Mouse (Mus musculus): ENCODE data around the gene Pgd. TPM values are rescaled to one million over a fixed set of nuclear protein-coding genes. Genes with fewer than 3 reads are reported as not detected.

Gene Pgd
- polyA plus RNA-seq, 1 experiment from 2014 or later, result 108 TPM

GRCm38 (mm10) chr4:149161166-149161565 lies 5.4 kb downstream of the Pgd start:
- H3K9ac ChIP-seq (ENCODE audit: low read length), result no peak overlapping the region
- 84% methylated on average over 6 of the region's 6 CpGs for WGBS
- H3K36me3 ChIP-seq (ENCODE audit: control insufficient read depth, insufficient read depth, low read length), result peaks cover 37% of the 10 kb centered on the region
- no peak overlapping the region for H3K4me2 ChIP-seq (ENCODE audit: low read depth, low read length)
- no peaks in the 10 kb centered on the region for H3K9me3 ChIP-seq (ENCODE audit: control insufficient read depth, low read length)
- no peak overlapping the region for H3K4me3 ChIP-seq (ENCODE audit: low read length)
- no peak for ATAC-seq (ENCODE audit: low read depth)
- no peaks in the 10 kb centered on the region for H3K27me3 ChIP-seq (ENCODE audit: control insufficient read depth, insufficient read depth, low read depth, low read length)
- H3K4me1 ChIP-seq (replicated peaks; ENCODE audit: control insufficient read depth, insufficient read depth, low read length), result peaks cover 8% of the 10 kb centered on the region
- H3K27ac ChIP-seq (ENCODE audit: low read length), result no peak overlapping the region

DNA sequence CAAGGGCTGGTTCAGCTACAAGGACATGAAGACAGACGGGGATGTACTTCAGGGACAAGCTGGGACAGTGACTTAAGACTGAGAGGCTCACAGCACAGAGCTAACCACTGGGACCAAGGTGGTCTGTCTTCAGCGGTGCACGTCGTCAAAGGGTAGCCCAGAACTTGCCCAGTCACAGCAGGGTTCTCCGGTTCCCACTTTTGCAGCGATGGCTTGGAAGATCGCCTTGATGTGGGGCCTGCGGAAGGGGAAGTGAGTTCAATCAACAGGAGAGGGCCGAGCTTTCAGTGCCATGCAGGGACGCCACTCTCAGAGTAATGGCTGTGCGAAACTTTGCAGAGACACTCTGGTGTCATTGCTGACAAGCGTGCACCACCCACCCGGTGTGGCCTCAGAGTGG lies 6.7 kb downstream of the Pgd start:
- Histone ChIP-seq H3K4me2 (ENCODE audit: low read depth, low read length) (no peak overlapping the region), H3K36me3 (ENCODE audit: control insufficient read depth, insufficient read depth, low read length) (peaks cover 50% of the 10 kb centered on the region), H3K27ac (ENCODE audit: low read length) (no peak overlapping the region), H3K9me3 (ENCODE audit: control insufficient read depth, low read length) (no peaks in the 10 kb centered on the region), H3K27me3 (ENCODE audit: control insufficient read depth, insufficient read depth, low read depth, low read length) (no peaks in the 10 kb centered on the region), H3K4me3 (ENCODE audit: low read length) (no peak overlapping the region), H3K9ac (ENCODE audit: low read length) (no peak overlapping the region), H3K4me1 (replicated peaks; ENCODE audit: control insufficient read depth, insufficient read depth, low read length) (no peaks in the 10 kb centered on the region)
- 86% methylated on average over 13 of the region's 13 CpGs for whole genome bisulfite sequencing
- ATAC-seq (ENCODE audit: low read depth), result no peak

DNA sequence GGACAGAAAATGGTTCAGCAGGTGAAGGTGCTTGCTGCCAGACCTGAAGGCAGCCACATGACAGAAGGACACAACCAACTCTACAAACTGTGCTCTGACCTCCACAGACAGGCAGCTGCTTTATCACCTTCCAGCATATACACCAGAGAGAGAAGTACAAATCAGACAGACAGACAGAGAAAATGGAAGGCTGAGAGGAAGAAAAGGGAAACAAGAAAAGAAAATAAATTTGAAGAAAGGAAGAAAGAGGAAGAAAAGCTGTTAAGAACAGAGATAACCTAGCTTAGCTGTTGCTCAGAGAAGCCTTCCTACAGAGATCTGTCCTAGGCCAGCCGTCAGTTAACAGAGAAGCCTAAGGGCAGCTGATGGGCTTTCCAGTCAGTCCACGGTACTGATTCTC lies 7.4 kb downstream of the Pgd start:
- ATAC-seq (ENCODE audit: low read depth), result no peak
- Histone ChIP-seq H3K4me2 (ENCODE audit: low read depth, low read length) (no peak overlapping the region), H3K4me1 (replicated peaks; ENCODE audit: control insufficient read depth, insufficient read depth, low read length) (no peaks in the 10 kb centered on the region), H3K4me3 (ENCODE audit: low read length) (no peak overlapping the region), H3K27ac (ENCODE audit: low read length) (no peak overlapping the region), H3K36me3 (ENCODE audit: control insufficient read depth, insufficient read depth, low read length) (peaks cover 55% of the 10 kb centered on the region), H3K9me3 (ENCODE audit: control insufficient read depth, low read length) (no peaks in the 10 kb centered on the region), H3K27me3 (ENCODE audit: control insufficient read depth, insufficient read depth, low read depth, low read length) (no peaks in the 10 kb centered on the region), H3K9ac (ENCODE audit: low read length) (no peak overlapping the region)
- WGBS, result 85% methylated on average over 2 of the region's 2 CpGs

GRCm38 (mm10) chr4:149157415-149157973 lies 9.1 kb downstream of the Pgd start:
- Histone ChIP-seq H3K4me1 (replicated peaks; ENCODE audit: control insufficient read depth, insufficient read depth, low read length) (no peaks in the 10 kb centered on the region), H3K9ac (ENCODE audit: low read length) (no peak overlapping the region), H3K27me3 (ENCODE audit: control insufficient read depth, insufficient read depth, low read depth, low read length) (no peaks in the 10 kb centered on the region), H3K4me2 (ENCODE audit: low read depth, low read length) (no peak overlapping the region), H3K36me3 (ENCODE audit: control insufficient read depth, insufficient read depth, low read length) (peaks cover 72% of the 10 kb centered on the region), H3K4me3 (ENCODE audit: low read length) (no peak overlapping the region), H3K9me3 (ENCODE audit: control insufficient read depth, low read length) (no peaks in the 10 kb centered on the region), H3K27ac (ENCODE audit: low read length) (no peak overlapping the region)
- ATAC-seq (ENCODE audit: low read depth), result no peak
- 89% methylated on average over 8 of the region's 8 CpGs for WGBS

GRCm38 (mm10) chr4:149155711-149156110 lies 10.9 kb downstream of the Pgd start:
- Histone ChIP-seq H3K4me1 (replicated peaks; ENCODE audit: control insufficient read depth, insufficient read depth, low read length) (no peaks in the 10 kb centered on the region), H3K4me2 (ENCODE audit: low read depth, low read length) (no peak overlapping the region), H3K27me3 (ENCODE audit: control insufficient read depth, insufficient read depth, low read depth, low read length) (no peaks in the 10 kb centered on the region), H3K4me3 (ENCODE audit: low read length) (no peak overlapping the region), H3K9ac (ENCODE audit: low read length) (no peak overlapping the region), H3K9me3 (ENCODE audit: control insufficient read depth, low read length) (no peaks in the 10 kb centered on the region), H3K27ac (ENCODE audit: low read length) (no peak overlapping the region), H3K36me3 (ENCODE audit: control insufficient read depth, insufficient read depth, low read length) (peaks cover 80% of the 10 kb centered on the region)
- no peak for ATAC-seq (ENCODE audit: low read depth)
- 90% methylated on average over 6 of the region's 6 CpGs for WGBS

DNA sequence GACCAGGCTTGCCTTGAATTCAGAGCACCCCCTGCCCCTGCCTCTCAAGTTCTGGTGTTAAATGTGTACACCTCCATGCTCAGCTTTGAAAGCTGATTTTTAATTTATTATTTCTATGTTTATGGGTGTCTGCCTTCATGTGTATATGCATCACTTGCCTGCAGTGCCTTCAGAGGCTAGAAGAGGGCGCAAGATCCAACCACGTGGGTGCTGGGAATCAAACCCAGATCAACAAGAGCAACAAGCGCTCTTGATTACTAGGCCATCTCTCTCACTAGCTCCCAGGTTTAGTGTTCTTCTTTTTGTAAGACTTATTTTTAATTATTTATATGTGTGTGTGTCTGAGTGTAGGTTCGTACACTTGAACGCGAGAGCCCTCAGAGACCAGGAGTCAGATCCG lies 11.7 kb downstream of the Pgd start:
- WGBS, result 97% methylated on average over 7 of the region's 7 CpGs
- no peaks in the 10 kb centered on the region for H3K4me1 ChIP-seq (replicated peaks; ENCODE audit: control insufficient read depth, insufficient read depth, low read length)
- no peak for ATAC-seq (ENCODE audit: low read depth)
- H3K27me3 ChIP-seq (ENCODE audit: control insufficient read depth, insufficient read depth, low read depth, low read length), result no peaks in the 10 kb centered on the region
- H3K4me2 ChIP-seq (ENCODE audit: low read depth, low read length), result no peak overlapping the region
- H3K9ac ChIP-seq (ENCODE audit: low read length), result no peak overlapping the region
- no peak overlapping the region for H3K4me3 ChIP-seq (ENCODE audit: low read length)
- H3K27ac ChIP-seq (ENCODE audit: low read length), result no peak overlapping the region
- H3K9me3 ChIP-seq (ENCODE audit: control insufficient read depth, low read length), result no peaks in the 10 kb centered on the region
- H3K36me3 ChIP-seq (ENCODE audit: control insufficient read depth, insufficient read depth, low read length), result peaks cover 78% of the 10 kb centered on the region

- Histone ChIP-seq H3K36me3 (ENCODE audit: control insufficient read depth, insufficient read depth, low read length) (peaks cover 51% of the 10 kb centered on the region), H3K27me3 (ENCODE audit: control insufficient read depth, insufficient read depth, low read depth, low read length) (no peaks in the 10 kb centered on the region), H3K4me2 (ENCODE audit: low read depth, low read length) (no peak overlapping the region), H3K9ac (ENCODE audit: low read length) (no peak overlapping the region), H3K9me3 (ENCODE audit: control insufficient read depth, low read length) (no peaks in the 10 kb centered on the region), H3K4me3 (ENCODE audit: low read length) (no peak overlapping the region), H3K27ac (ENCODE audit: low read length) (no peak overlapping the region), H3K4me1 (replicated peaks; ENCODE audit: control insufficient read depth, insufficient read depth, low read length) (peaks cover 3% of the 10 kb centered on the region; the same call in 1 of the 2 replicates)
- no peak for ATAC-seq (ENCODE audit: low read depth)
- WGBS, result 91% methylated on average over 11 of the region's 11 CpGs
These were observed 15.8 kb downstream of the Pgd start for GRCm38 (mm10) chr4:149150721-149151120.

- 76% methylated on average over 11 of the region's 11 CpGs for WGBS
- no peak for ATAC-seq (ENCODE audit: low read depth)
- Histone ChIP-seq H3K9ac (ENCODE audit: low read length) (no peak overlapping the region), H3K4me1 (replicated peaks; ENCODE audit: control insufficient read depth, insufficient read depth, low read length) (peaks cover 3% of the 10 kb centered on the region; the same call in 1 of the 2 replicates), H3K9me3 (ENCODE audit: control insufficient read depth, low read length) (no peaks in the 10 kb centered on the region), H3K27me3 (ENCODE audit: control insufficient read depth, insufficient read depth, low read depth, low read length) (no peaks in the 10 kb centered on the region), H3K27ac (ENCODE audit: low read length) (no peak overlapping the region), H3K4me2 (ENCODE audit: low read depth, low read length) (no peak overlapping the region), H3K36me3 (ENCODE audit: control insufficient read depth, insufficient read depth, low read length) (peaks cover 46% of the 10 kb centered on the region), H3K4me3 (ENCODE audit: low read length) (no peak overlapping the region)
These were observed 16.3 kb downstream of the Pgd start for GRCm38 (mm10) chr4:149150256-149150655.

GRCm38 (mm10) chr4:149149611-149150010 lies 17.0 kb downstream of the Pgd start:
- no peaks in the 10 kb centered on the region for H3K27me3 ChIP-seq (ENCODE audit: control insufficient read depth, insufficient read depth, low read depth, low read length)
- H3K4me1 ChIP-seq (replicated peaks; ENCODE audit: control insufficient read depth, insufficient read depth, low read length), result peaks cover 3% of the 10 kb centered on the region; the same call in 1 of the 2 replicates
- no peaks in the 10 kb centered on the region for H3K9me3 ChIP-seq (ENCODE audit: control insufficient read depth, low read length)
- no peak overlapping the region for H3K9ac ChIP-seq (ENCODE audit: low read length)
- no peak overlapping the region for H3K27ac ChIP-seq (ENCODE audit: low read length)
- no peak overlapping the region for H3K4me3 ChIP-seq (ENCODE audit: low read length)
- no peak overlapping the region for H3K4me2 ChIP-seq (ENCODE audit: low read depth, low read length)
- H3K36me3 ChIP-seq (ENCODE audit: control insufficient read depth, insufficient read depth, low read length), result peaks cover 40% of the 10 kb centered on the region
- ATAC-seq (ENCODE audit: low read depth), result no peak
- WGBS, result 43% methylated on average over 7 of the region's 7 CpGs

DNA sequence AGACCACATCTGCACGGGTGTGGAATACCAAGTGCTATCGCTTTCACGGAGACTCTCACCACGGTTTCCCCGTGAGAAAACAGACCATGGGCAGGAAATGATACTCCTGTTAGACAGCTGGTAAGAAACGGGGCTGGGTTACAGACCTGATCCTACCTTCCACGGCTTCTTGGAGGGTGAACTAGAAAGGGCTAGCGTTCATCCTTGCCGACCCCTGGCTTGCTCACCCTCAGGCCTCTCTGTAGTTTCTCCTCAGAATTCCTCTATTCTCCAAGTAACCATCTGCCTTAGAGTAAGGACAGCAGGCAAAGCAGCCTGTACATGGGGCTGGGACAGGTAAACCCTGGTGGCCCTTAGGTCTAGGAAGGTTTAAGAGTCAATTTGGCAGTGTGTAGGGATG lies 17.4 kb downstream of the Pgd start:
- Histone ChIP-seq H3K27ac (ENCODE audit: low read length) (no peak overlapping the region), H3K4me1 (replicated peaks; ENCODE audit: control insufficient read depth, insufficient read depth, low read length) (peaks cover 3% of the 10 kb centered on the region; the same call in 1 of the 2 replicates), H3K4me2 (ENCODE audit: low read depth, low read length) (no peak overlapping the region), H3K36me3 (ENCODE audit: control insufficient read depth, insufficient read depth, low read length) (peaks cover 37% of the 10 kb centered on the region), H3K27me3 (ENCODE audit: control insufficient read depth, insufficient read depth, low read depth, low read length) (no peaks in the 10 kb centered on the region), H3K4me3 (ENCODE audit: low read length) (no peak overlapping the region), H3K9me3 (ENCODE audit: control insufficient read depth, low read length) (no peaks in the 10 kb centered on the region), H3K9ac (ENCODE audit: low read length) (no peak overlapping the region)
- ATAC-seq (ENCODE audit: low read depth), result no peak
- 79% methylated on average over 9 of the region's 9 CpGs for WGBS

All from lung, embryonic 16.5 days (tissue).